Mouse (Mus musculus): ENCODE data around the gene Slc29a3. TPM values are rescaled to one million over a fixed set of nuclear protein-coding genes. Genes with fewer than 3 reads are reported as not detected.

The Slc29a3 gene
- total RNA-seq, 2 experiments from 2014 or later = 2.4 to 3.4 TPM

- DNase-seq = no peak
Measured at GRCm38 (mm10) chr10:60668591-60668990, 84.0 kb downstream of the Slc29a3 start.

Other genes starting within 250 kb of the Slc29a3 start
- gene Cdh23, start 56.3 kb downstream of the Slc29a3 start, total RNA-seq (2021) = 1 to 10 TPM; 2.2 to 3.8 TPM
- 1 to 10 TPM; 2.0 to 3.5 TPM for gene Unc5b, start 78.8 kb upstream of the Slc29a3 start, total RNA-seq (2021)